Mouse (Mus musculus) C2C12 (cell line): Measurements from ENCODE around the gene Gja4. TPM values are rescaled to one million over a fixed set of nuclear protein-coding genes. Genes with fewer than 3 reads are reported as not detected.

Source experiments
- H3K27me3 ChIP-seq: one replicate; pipeline ENCODE4 v1.6.1; 2011; ENCODE audit not compliant: control insufficient read depth, insufficient read depth, insufficient read length
- H3K36me3 ChIP-seq: one replicate; pipeline ENCODE4 v1.6.1; 2011; ENCODE audit not compliant: control insufficient read depth, insufficient read depth
- H3K4me3 ChIP-seq: one replicate; pipeline ENCODE4 v1.5.1; 2011; ENCODE audit warnings: mild to moderate bottlenecking, control low read depth; ENCODE audit not compliant: poor library complexity, insufficient read depth, severe bottlenecking
- H3K79me2 ChIP-seq: one replicate; pipeline ENCODE4 v1.6.1; 2011; ENCODE audit not compliant: control insufficient read depth, insufficient read depth
- H3K79me3 ChIP-seq: one replicate; pipeline ENCODE4 v1.6.1; 2011; ENCODE audit warnings: low read depth, control low read depth
- H3ac ChIP-seq: one replicate; pipeline ENCODE3; 2011; ENCODE audit warnings: low read depth; ENCODE audit not compliant: control insufficient read depth, insufficient read length
- CEBPB ChIP-seq: IDR thresholded peaks from one replicate; pipeline ENCODE4 v1.6.1; 2011; ENCODE audit warnings: low read depth, mild to moderate bottlenecking, control low read depth, moderate library complexity
- CTCF ChIP-seq: IDR thresholded peaks from one replicate; pipeline ENCODE4 v1.5.1; 2011; ENCODE audit not compliant: control insufficient read depth, insufficient read depth, insufficient read length
- FOSL1 ChIP-seq: IDR thresholded peaks from one replicate; pipeline ENCODE4 v1.8.0; 2011; ENCODE audit warnings: mild to moderate bottlenecking, low read length; ENCODE audit not compliant: poor library complexity, insufficient read depth, severe bottlenecking
- MAX ChIP-seq: IDR thresholded peaks from one replicate; pipeline ENCODE4 v1.6.1; 2011; ENCODE audit warnings: mild to moderate bottlenecking, control low read depth
- MYOD1 ChIP-seq: IDR thresholded peaks from one replicate; pipeline ENCODE4 v1.6.1; 2011; ENCODE audit warnings: low read depth; ENCODE audit not compliant: control insufficient read depth, insufficient read length
- MYOG ChIP-seq: IDR thresholded peaks from one replicate; pipeline ENCODE4 v1.6.1; 2011; ENCODE audit not compliant: control insufficient read depth, insufficient read length; ENCODE audit errors: extremely low read depth
- USF1 ChIP-seq: IDR thresholded peaks from one replicate; pipeline ENCODE4 v1.6.1; 2011; ENCODE audit warnings: low read depth, mild to moderate bottlenecking, control low read depth, moderate library complexity
- long read RNA-seq, 2 experiments: library from polyadenylated mRNA; unstranded; transcript quantifications; one replicate each; pipeline ENCODE4 v2.0.0; 2019 to 2020
- polyA plus RNA-seq: library from polyadenylated mRNA; unstranded; fragments of >200 nt; fragmentation: generic; extraction: Trizol; gene quantifications from one replicate; pipeline ENCODE4 v1.2.1, GENCODE M21; 2012; ENCODE audit warnings: missing spikeins

The Gja4 gene
- polyA plus RNA-seq: 0.07 TPM
- long read RNA-seq, experiment 1: 0 reads
- long read RNA-seq, experiment 2, transcript Gja4-201 (2 exons, 1,685 nt): major isoform, 5 of 5 reads
- long read RNA-seq, experiment 2, partial matches to known transcripts: 0 of 5 reads
- long read RNA-seq, experiment 2, other reads (novel, unspliced or antisense): 0 of 5 reads

DNA sequence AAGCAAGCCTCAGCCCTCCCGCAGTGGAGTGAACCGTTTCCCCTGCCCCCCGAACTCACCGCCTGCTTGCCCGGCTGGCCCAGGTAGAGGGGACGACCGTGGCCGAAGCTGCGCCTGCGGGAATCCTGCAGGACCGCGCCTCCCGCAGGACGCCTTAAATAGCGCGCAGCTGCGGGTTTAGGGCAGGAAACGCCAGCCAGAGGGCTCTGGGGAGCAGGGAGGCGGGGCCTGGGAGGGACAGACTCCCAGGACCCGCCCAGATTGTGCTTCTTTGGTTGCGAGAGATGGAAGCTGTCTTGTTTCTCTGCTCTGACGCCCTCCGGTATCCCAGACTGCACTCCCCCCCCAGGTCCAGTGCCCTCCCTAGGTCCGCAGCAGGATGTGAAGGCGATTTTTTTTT is at the start of gene Gja4:
Gene Gja4 (minus strand): TSS at position 179 of the 400 bp plus-strand sequence.
- Histone ChIP-seq H3K36me3 (no peaks in the 10 kb centered on the region), H3ac (peak within 1 kb of the TSS; percentile 59), H3K27me3 (no peaks in the 10 kb centered on the region), H3K79me2 (no peaks in the 10 kb centered on the region), H3K4me3 (no peak within 1 kb of the TSS), H3K79me3 (no peaks in the 10 kb centered on the region)
- TF ChIP-seq MAX: no peak
- no peak for TF ChIP-seq CTCF
- TF ChIP-seq FOSL1: no peak
- no peak for TF ChIP-seq MYOD1
- no peak for TF ChIP-seq USF1
- TF ChIP-seq MYOG: no peak
- TF ChIP-seq CEBPB: no peak

DNA sequence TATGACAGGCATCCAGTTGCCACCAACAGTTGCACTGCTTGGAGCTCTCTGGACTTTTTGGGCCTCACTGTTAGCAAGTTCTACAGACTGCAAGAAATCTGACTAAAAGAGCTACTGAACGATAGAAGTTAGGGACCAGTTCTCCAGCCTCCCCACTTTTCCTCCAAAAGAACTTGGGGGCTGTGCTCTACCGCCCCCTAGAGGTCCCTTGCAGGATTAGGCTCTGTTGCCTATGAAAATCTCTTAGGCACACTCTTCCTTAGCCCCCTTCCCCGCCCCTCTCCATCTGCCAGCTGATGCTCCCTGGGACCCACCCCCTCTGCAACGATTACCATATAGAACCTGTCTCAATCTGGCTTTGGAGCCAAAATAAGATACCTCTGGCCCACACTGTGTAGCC is 49.5 kb upstream of the Gja4 start:
- Histone ChIP-seq H3K79me2 (no peaks in the 10 kb centered on the region), H3K27me3 (peaks cover 3% of the 10 kb centered on the region), H3K79me3 (no peaks in the 10 kb centered on the region), H3K36me3 (no peaks in the 10 kb centered on the region), H3K4me3 (no peak overlapping the region), H3ac (no peak overlapping the region)
- TF ChIP-seq CTCF (no peak), MYOG (no peak), FOSL1 (no peak)

DNA sequence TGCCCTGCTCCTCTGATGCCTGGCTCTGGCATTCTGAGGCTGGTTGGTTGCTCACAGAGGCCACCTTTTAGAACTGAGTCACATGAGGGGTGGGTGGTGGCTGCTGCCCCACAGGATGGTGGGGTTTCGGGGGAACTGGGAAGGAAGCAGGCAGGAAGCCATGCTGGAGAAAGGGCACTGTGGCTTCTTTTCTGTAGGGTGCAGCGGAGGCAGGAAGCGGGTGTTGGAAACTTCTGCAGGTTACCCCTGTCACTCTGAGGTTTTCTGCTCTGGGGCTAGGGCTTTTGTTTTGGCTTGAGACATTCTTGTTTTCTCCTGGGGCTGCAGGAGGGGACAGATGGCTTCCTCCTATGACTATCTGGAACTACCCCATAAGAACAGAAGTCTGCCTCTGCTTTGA is 48.7 kb upstream of the Gja4 start:
- no peaks in the 10 kb centered on the region for H3K36me3 ChIP-seq
- H3K27me3 ChIP-seq: peaks cover 3% of the 10 kb centered on the region
- no peak for TF ChIP-seq FOSL1
- no peak for TF ChIP-seq CEBPB
- TF ChIP-seq MYOG: no peak
- no peak for TF ChIP-seq CTCF
- TF ChIP-seq MYOD1: no peak
- TF ChIP-seq USF1: no peak
- no peak for TF ChIP-seq MAX
- H3K79me2 ChIP-seq: no peaks in the 10 kb centered on the region
- H3ac ChIP-seq: no peak overlapping the region
- H3K4me3 ChIP-seq: no peak overlapping the region
- H3K79me3 ChIP-seq: no peaks in the 10 kb centered on the region

DNA sequence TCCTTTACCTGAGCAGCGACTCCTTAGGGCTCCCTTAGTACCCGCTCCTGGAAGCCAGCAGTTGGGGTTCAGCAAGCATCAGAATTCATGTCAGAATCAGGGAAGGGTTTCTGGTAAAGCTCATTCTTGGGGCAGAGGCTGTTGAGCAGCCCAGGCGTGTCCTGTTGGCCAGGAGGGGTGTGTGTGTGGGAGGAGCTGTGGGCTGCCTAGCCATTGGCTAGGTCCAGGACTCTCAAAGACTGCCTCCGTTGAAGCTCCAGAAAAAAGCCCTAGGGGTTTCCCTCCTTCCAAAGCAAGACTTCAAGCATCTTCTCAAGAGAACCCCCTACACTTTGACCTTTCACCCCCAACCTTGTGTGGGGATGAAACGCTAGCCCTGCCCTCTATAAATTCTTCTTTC is 44.2 kb upstream of the Gja4 start, which contains the start of gene Gjb5:
Gene Gjb5 (minus strand): TSS at position 164 of the 400 bp plus-strand sequence.
- Histone ChIP-seq H3K27me3 (no peaks in the 10 kb centered on the region), H3K79me2 (no peaks in the 10 kb centered on the region), H3K79me3 (no peaks in the 10 kb centered on the region), H3K4me3 (no peak within 1 kb of the TSS), H3ac (no peak within 1 kb of the TSS), H3K36me3 (no peaks in the 10 kb centered on the region)
- TF ChIP-seq MYOD1: no peak
- no peak for TF ChIP-seq MAX
- TF ChIP-seq FOSL1: no peak
- TF ChIP-seq CTCF: no peak
- no peak for TF ChIP-seq CEBPB
- no peak for TF ChIP-seq USF1
- no peak for TF ChIP-seq MYOG

DNA sequence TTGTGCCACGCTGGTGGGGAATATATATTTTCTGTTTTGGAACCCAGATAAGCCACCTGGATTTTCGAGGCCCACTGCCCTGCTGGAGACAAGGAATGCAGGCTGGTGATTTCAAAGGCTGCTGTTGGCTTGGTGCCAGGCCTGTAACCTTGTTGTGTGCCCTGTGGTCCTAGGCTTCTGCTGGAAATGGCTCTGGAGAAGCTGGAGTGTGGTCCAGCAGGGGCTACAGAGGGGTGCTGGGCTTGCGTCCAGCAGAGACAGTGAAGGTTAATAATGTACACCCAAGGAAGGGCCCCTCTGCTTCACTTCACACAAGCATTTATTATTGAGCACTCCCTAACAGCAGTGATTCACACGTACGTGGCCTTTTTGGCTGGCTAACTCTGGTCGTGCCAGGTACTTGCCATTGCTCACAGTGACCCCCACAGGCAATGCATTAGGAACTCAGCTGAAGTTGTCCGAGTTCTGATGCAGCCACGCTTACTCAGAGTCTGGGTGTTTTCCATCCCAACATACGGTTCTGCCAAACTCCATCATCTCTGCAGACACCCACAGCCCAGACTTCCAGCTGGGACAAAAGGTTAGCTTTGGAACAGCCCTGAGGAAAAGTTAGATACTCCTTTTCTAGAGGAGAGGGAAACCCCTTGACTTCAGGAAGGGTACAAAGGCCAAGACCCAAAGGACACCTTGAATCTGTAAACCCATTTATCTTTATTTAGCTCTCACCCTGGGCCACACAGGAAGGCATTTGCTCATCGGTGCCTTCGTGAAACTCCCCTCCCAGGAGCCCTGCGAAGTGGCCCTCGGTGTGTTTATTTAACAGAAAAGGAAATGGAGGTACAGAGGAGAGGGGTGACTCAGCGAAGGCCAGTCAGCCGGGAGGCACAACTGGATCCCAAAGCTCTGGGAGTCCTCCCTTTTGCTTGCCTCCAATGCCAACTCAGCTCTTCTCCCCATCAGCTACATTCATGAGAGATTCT is 41.0 kb upstream of the Gja4 start:
- Histone ChIP-seq H3ac (no peak overlapping the region), H3K27me3 (no peaks in the 10 kb centered on the region), H3K79me3 (peaks cover 5% of the 10 kb centered on the region), H3K36me3 (peaks cover 11% of the 10 kb centered on the region), H3K4me3 (no peak overlapping the region), H3K79me2 (peaks cover 10% of the 10 kb centered on the region)
- TF ChIP-seq CTCF (no peak), CEBPB (no peak), MYOG (no peak), MAX (peak; percentile 30), FOSL1 (peak; percentile 57)
